Mouse (Mus musculus): ENCODE measurements at regions not wholly inside any gene's neighbourhood (a gene's known extent, or its start where the extent isn't known, plus 50 kb on each side); places are given as distances from the start of the nearest gene placed in this dataset.
"Not testable (repeated sequence)": the region's sequence is repeated elsewhere in the genome, so short reads cannot be mapped to it uniquely, and the experiment has no call there.

- not testable (repeated sequence) for TF ChIP-seq USF1 (IDR thresholded peaks at IDR 0.05; ENCODE audit: low read depth); MAX (IDR thresholded peaks at IDR 0.05); CTCF (IDR thresholded peaks at IDR 0.05; ENCODE audit: control insufficient read depth, insufficient read depth, insufficient read length); MYOG (IDR thresholded peaks at IDR 0.05; ENCODE audit: control insufficient read depth, extremely low read depth, insufficient read length); MYOD1 (IDR thresholded peaks at IDR 0.05; ENCODE audit: control insufficient read depth, insufficient read length, low read depth); CEBPB (IDR thresholded peaks at IDR 0.05; ENCODE audit: low read depth)
Measured at GRCm38 (mm10) chr10:22556401-22556800, 88.4 kb upstream of the Slc2a12 start.

Data from C2C12 (cell line).